Mouse (Mus musculus) cerebellum, postnatal 36 days (tissue): ENCODE measurements around the gene Trim71.
A peak's percentile ranks its signal among the peaks of the same experiment; 100 is the strongest.

Source experiments
- DNase-seq, 2 experiments: peaks; one replicate each; pipeline ENCODE4 v3.0.0; 2021 to 2022; ENCODE audit warnings: mixed read lengths in 2 of 2

The Trim71 gene

GRCm38 (mm10) chr9:114556276-114556855, 7.8 kb downstream of the Trim71 start:
- no peak for DNase-seq

- no peak for DNase-seq
These were observed 9.7 kb downstream of the Trim71 start for GRCm38 (mm10) chr9:114554355-114554979.

- no peak for DNase-seq
These were observed 10.3 kb downstream of the Trim71 start for GRCm38 (mm10) chr9:114553828-114554227.

GRCm38 (mm10) chr9:114550033-114550432, 14.1 kb downstream of the Trim71 start:
- DNase-seq: no peak

- DNase-seq: no peak
These were observed 15.1 kb downstream of the Trim71 start for GRCm38 (mm10) chr9:114549117-114549516.

DNA sequence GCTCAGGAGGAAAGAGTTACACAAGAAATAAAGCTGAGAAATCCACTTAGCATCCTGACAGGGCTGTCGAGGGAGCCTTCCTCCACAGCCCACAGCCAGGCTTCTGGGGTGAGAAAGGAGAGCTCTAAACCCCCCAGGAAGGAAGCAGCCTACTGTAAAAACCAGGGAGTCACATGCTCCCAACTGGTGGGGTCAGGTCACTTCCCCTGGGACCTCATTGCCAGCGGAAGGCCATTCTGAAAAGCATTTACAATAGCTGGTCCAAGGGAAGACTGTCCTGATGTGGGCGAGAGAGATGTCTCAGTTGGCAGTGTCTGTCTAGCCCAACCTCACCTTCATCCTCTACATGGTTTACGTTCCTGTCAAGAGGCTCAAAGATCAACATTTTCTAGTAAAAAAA, 15.7 kb downstream of the Trim71 start:
- no peak for DNase-seq

- DNase-seq: no peak
These were observed 16.5 kb downstream of the Trim71 start for GRCm38 (mm10) chr9:114547643-114548077.

DNA sequence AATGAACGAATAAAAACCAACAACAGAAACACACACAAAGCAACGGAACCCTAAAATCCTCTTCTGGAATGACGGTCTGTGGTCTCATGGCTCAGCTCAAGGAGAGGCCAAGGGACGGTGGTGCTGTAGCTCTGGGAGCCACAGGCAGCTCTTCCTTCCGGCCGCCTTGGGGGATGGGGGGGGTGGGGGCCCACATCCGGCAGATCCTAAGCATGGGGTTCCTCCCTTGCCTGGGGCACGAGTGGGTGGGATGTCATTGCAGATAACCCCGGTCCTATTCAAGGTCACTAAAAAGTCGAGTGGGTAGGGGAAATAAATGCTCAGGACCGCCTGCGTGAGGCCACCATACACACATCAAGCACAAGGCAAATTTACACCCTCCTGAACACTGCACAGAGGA, 17.4 kb downstream of the Trim71 start:
- no peak for DNase-seq

DNA sequence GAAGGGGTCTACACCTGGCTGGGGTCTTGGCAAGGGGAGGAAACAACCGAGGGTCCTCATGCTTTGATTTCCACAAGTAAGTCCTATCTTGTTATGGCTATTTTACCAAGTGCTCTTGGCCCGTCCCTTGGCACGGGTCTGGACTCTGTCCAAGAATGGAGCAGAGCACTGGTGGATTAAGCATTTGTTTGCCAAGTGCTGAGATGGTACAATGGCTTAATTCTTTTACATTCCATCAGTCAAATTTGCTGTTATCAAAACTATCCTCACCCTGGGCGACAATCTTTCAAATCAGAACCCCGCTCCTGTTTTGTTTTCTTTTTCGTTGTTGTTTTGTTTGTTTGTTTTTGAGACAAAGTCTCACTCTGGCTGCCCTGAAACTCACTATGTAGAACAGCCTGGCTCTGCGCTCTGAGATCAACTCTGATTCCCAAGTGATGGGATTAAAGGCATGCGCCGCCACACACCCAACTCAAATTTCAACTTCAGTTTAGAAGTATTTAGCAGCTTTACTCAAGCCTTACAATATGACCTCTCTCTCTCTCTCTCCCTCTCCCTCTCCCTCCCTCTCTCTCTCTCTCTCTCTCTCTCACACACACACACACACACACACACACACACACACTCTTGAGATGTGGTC, 19.3 kb downstream of the Trim71 start:
- DNase-seq: peak; percentile 8 to 14

DNA sequence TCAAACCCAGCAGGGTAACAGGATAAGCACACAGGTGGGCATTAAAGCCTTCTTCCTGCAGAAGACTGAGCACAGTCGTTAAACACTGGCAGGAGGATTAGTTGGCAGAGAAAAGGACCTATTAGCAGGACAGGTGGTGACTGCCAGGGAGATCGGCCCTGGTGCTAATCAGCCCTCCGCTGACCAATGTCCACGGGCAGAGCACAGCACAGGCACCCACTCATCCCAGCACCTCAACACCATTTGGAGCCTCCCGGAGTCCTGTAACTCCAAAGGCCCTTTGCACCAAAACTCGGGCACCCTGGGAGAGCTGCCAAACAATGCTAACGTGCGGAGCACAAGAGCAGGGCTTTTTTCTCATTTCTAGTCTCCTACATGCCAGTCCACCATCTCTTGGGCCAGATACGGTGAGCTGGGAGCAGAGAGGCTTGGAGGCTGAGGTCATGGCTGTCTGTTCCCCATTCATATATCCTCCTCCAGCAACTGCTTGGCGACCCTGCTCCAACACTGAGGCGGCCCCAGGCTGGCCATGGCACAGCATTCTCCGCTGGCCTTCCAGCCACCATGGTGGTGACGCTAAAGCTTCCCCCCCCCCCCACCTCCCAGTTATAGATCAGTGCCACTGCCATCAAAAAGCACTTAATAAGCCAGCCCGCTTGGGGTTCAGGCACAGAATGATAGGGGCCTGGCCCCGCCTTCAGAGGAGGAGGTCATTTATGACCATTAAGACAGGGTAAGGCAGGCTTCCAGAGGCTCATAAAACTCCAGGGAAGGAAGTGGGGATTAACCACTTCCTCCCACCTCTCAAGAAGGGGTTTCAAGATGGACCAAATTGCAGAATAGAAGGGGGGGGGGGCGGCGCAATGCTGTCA, 20.1 kb downstream of the Trim71 start:
- peak; percentile 24 to 25 for DNase-seq

DNA sequence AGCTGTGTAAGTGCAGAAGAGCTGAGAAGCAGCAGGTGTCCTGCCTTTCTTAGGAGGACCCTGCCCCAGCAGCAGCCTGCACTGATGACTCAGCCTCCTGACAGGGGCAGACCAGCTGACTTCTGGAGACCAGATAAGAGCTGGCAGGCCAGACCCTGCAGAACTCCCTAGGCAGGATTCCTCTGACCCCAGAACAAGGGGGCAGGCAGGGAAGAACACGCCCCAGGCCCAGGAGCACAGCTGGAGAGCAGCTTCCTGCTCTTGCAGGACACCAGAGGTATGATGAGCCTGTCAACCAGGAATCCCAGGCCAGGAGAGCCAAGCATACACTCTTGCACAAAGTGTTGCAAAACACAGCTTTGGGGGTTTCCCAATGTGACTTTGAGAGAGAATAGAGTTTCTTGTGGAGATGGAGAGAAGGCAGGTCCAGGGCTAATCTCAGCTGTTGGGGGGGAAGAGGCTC, 22.9 kb downstream of the Trim71 start:
- no peak for DNase-seq

DNA sequence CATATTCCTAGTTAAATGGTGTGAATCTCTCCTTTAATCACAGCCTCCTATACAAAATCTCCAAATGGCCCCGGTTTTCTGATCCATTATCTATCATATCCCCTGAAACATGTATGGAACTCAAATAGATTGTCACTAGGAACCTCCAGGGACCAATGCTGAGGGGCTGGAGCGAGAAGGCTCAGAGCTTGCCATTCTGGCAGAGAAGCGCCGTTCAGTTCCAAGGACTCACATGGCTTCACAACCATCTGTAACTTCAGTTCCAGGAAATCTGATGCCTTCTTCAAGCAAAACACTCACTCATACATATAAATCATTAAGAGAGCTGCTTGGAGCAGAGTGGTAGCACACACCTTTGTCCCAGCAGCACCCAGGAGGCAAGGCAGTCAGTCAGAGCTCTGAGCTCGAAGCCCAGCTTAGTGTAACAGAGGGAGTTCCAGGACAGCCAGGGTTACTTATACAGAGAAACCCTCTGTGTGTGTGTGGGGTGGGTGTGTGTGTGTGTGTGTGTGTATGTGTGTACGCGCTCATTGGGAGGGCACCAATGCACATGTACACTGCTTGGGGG, 25.1 kb downstream of the Trim71 start:
- DNase-seq: no peak

DNA sequence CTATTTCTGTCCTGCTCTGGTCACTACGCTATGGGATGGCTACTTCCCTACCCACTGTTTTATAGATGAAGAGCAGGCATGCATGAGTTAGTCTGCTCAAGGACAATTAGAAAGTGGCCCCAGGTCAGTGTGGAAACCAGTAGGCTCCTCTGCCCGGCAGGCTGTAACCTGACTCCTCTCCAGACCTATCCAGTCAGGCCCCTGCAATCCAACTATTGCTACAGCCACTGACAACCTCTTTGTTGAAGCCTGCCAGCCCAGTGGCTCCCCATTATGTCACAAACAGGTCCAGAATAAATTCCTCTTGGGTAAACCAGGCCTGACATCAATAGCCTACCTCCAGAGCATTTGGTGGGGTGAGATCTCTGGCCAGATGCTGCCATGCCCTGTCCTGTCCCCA, 27.5 kb downstream of the Trim71 start:
- DNase-seq: no peak

DNA sequence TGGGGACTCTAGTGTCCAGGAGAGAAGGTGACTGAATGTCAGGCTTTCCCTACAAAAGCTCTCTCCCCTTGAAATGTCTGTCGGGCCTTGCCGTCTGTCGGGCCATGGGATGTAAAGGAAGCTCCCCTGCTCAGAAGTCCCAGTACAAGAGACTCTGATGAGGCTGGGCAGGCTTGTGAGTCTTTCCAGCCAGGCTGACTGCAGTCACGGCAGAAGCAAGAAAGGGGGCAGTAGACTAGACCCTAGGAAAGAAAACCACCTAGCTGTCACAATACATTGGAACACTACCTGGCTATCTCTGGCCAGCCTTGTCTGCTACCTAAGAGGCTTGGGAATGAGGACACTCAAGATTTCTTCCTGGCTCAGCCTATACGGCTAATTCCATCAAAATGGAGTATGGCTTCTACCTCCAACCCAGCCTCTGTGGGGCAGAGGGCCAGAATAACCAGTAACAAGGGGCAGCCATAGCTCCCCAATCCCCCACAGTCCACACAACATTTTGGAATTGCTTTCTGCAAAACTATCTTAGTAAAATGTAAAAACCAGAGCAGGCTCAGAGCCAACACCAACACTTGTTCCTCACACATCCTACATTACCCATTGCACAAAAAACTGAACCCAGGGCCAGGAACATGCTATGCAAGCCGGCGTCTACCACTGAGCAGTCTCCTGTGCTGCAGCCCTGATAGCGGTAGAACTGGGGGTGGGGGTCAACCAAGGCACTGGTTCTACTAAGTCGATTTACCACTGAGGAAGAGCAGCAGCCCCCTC, 29.2 kb downstream of the Trim71 start:
- DNase-seq: no peak

GRCm38 (mm10) chr9:114533848-114534247, 30.3 kb downstream of the Trim71 start:
- no peak for DNase-seq

DNA sequence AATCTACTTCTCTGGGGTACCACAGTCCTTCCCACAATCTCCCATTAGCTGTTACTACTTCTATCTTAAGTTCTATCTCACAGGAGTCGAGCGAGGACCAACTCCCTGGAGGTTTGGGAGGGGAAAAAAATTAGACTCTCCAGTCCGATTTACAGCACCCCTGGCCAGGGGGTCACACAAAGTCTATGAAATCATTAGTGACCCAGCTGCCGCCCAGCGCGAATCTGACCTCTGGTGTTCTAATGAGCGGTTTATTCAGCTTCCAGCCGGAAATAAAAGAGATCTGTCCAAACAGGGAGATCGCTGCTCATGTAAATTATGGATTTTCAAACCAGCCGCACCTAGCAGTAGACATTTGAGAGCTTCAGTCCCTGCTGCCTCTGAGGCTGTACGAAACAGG, 32.9 kb downstream of the Trim71 start:
- no peak for DNase-seq

DNA sequence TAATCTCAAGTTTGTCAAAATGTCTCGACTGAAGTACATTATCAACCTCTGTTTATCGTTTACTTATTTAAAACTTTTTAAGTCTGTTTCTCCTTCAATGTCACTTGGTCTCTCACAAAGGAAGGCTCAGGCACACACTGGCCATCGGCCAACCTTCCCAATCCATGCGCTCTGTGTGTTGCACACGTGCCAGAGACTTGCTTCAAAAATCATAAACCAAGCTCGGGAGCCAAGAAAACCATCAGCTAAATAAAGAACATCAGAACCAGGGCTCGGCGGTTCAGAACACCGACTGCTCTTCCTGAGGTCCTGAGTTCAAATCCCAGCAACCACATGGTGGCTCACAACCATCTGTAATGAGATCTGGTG, 35.5 kb downstream of the Trim71 start:
- DNase-seq: no peak

GRCm38 (mm10) chr9:114527992-114528679, 36.0 kb downstream of the Trim71 start:
- no peak for DNase-seq

DNA sequence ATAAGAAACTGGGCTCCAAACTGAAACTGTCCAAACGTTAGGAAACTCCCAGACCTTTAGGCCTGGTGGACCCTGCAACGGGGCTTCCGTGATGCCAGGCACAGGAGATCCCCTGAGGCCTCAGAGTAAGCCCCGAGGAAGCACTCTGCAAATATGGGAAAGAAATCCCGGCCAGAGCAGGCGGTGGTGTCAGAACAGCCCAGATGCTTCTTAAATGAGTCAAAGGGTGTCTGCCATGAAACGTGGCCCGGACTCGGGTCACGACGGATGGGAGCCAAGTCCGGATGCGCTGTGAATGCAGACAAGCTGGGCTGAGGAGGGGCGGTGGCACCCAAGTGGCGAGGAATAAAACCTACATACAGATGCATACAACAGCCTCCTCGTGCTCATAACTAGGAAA, 37.1 kb downstream of the Trim71 start:
- no peak for DNase-seq

GRCm38 (mm10) chr9:114526581-114526980, 37.6 kb downstream of the Trim71 start:
- DNase-seq: no peak

DNA sequence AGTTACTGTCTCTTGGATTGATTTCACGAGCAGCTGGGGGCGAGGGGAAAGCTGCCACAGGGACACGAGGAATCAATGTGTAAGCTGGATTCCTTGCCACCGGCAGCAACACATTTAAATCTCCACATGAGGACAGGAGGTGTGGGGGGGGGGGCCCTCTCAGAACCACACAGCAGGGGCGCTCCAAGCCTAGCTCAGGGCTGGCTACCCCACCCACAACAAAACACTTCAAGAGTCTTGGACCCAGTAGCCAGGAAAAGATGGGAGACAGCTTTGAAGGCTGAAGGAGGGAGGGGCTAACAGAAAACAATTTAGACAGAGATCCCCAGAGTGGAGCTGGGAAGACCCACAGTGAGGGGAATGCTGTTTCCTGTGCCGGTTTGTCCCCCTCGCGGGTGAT, 38.3 kb downstream of the Trim71 start:
- DNase-seq: no peak
